Mouse (Mus musculus) heart, adult 2 months (tissue): ENCODE results near the gene Chd9.

Source experiments
- CTCF ChIP-seq: fragments of 200-600 bp; IDR thresholded peaks from 2 replicates; pipeline ENCODE4 v1.8.1; 2022; ENCODE audit warnings: antibody characterized with exemption, mild to moderate bottlenecking, moderate library complexity
- EP300 ChIP-seq: fragments of 200-500 bp; IDR thresholded peaks from 2 replicates; pipeline ENCODE4 v1.6.1; 2011; ENCODE audit warnings: low read depth, low read length, control low read depth; ENCODE audit not compliant: insufficient read depth
- POLR2A ChIP-seq: fragments of 200-500 bp; IDR thresholded peaks from 2 replicates; pipeline ENCODE4 v1.6.1; 2011; ENCODE audit warnings: mild to moderate bottlenecking, low read depth, low read length, control low read depth; ENCODE audit not compliant: insufficient read depth

- no peak for TF ChIP-seq EP300
- no peak for TF ChIP-seq CTCF
- TF ChIP-seq POLR2A: no peak
These were observed 222.9 kb downstream of the Chd9 start for GRCm38 (mm10) chr8:91051037-91051436.
